Mouse (Mus musculus) intestine, embryonic 15.5 days (tissue): ENCODE data around the gene Nme7. TPM values are rescaled to one million over a fixed set of nuclear protein-coding genes. Genes with fewer than 3 reads are reported as not detected.

ENCODE experiments used
- ATAC-seq: fragments of 200-750 bp; cut with Nextera tagmentation; 2 replicates; pipeline ENCODE4 v1.8.0; 2017; ENCODE audit warnings: moderate TSS enrichment, moderate library complexity
- H3K27ac ChIP-seq: fragments of 300-500 bp; sonication (generic); 2 replicates; pipeline ENCODE4 v1.5.1; 2015; ENCODE audit warnings: mild to moderate bottlenecking, inconsistent platforms
- H3K27me3 ChIP-seq: fragments of 300-500 bp; sonication (generic); replicated peaks from 2 replicates; pipeline ENCODE4 v1.6.1; 2015; ENCODE audit warnings: inconsistent platforms
- H3K36me3 ChIP-seq: fragments of 300-500 bp; sonication (generic); 2 replicates; pipeline ENCODE4 v1.6.1; 2015; ENCODE audit warnings: inconsistent platforms
- H3K4me1 ChIP-seq: fragments of 300-500 bp; sonication (generic); replicated peaks from 2 replicates; pipeline ENCODE4 v1.6.1; 2015; ENCODE audit warnings: inconsistent platforms
- H3K4me2 ChIP-seq: fragments of 300-500 bp; sonication (generic); replicated peaks from 2 replicates; pipeline ENCODE4 v1.6.1; 2015; ENCODE audit warnings: mild to moderate bottlenecking, inconsistent platforms
- H3K4me3 ChIP-seq: fragments of 300-500 bp; sonication (generic); replicated peaks from 2 replicates; pipeline ENCODE4 v1.5.1; 2015; ENCODE audit warnings: inconsistent platforms
- H3K9ac ChIP-seq: fragments of 300-500 bp; sonication (generic); 2 replicates; pipeline ENCODE4 v1.6.1; 2015; ENCODE audit warnings: inconsistent platforms
- H3K9me3 ChIP-seq: fragments of 300-500 bp; sonication (generic); 2 replicates; pipeline ENCODE4 v1.6.1; 2016; ENCODE audit warnings: inconsistent platforms
- WGBS: fragments of 180-500 bp; shearing (Covaris S2); methylation state at CpG from one replicate; pipeline ENCODE4 v1.1.7; 2015; 5-methylcytosine and 5-hydroxymethylcytosine counted together
- polyA plus RNA-seq: library from polyadenylated mRNA; unstranded; fragments of >200 nt; fragmentation: Nextera tagmentation; extraction: Ambion mirVana; gene quantifications from 2 replicates; pipeline ENCODE4 v1.2.1, GENCODE M21; 2015

Gene Nme7
- polyA plus RNA-seq, result 35.0 and 35.2 TPM in 2 replicates

- no peaks in the 10 kb centered on the region for H3K9me3 ChIP-seq
- no peak within 1 kb of the TSS for H3K4me2 ChIP-seq
- 89% methylated on average over 5 of the region's 5 CpGs for WGBS
- no peak within 1 kb of the TSS for H3K4me3 ChIP-seq
- peaks cover 9% of the 10 kb centered on the region for H3K36me3 ChIP-seq
- no peak within 1 kb of the TSS for H3K27ac ChIP-seq
- H3K4me1 ChIP-seq, result 0 out of 2 replicates have a peak, but pooled peaks cover 10% of the 10 kb centered on the region
- H3K9ac ChIP-seq, result no peak within 1 kb of the TSS
- ATAC-seq, result no peak
- no peaks in the 10 kb centered on the region for H3K27me3 ChIP-seq
Measured at GRCm38 (mm10) chr1:164303821-164304220, at the start of gene Nme7. Nme7 (plus strand) TSS chr1:164304121.

- Histone ChIP-seq H3K27me3 (no peaks in the 10 kb centered on the region), H3K4me2 (no peak overlapping the region), H3K4me1 (peaks cover 6% of the 10 kb centered on the region), H3K9me3 (no peaks in the 10 kb centered on the region), H3K27ac (no peak overlapping the region), H3K9ac (no peak overlapping the region), H3K4me3 (no peak overlapping the region), H3K36me3 (peaks cover 12% of the 10 kb centered on the region; the same call in 1 of the 2 replicates)
- no peak for ATAC-seq
- WGBS, result 73% methylated on average over 3 of the region's 3 CpGs
Measured at GRCm38 (mm10) chr1:164254836-164255235, 49.1 kb upstream of the Nme7 start.

GRCm38 (mm10) chr1:164260171-164261028, 43.5 kb upstream of the Nme7 start:
- Histone ChIP-seq H3K36me3 (peaks cover 14% of the 10 kb centered on the region; the same call in 1 of the 2 replicates), H3K4me2 (no peak overlapping the region)
- ATAC-seq, result peak; percentile 80

GRCm38 (mm10) chr1:164261553-164261952, 42.4 kb upstream of the Nme7 start:
- no peaks in the 10 kb centered on the region for H3K4me1 ChIP-seq
- H3K27me3 ChIP-seq, result no peaks in the 10 kb centered on the region
- H3K4me2 ChIP-seq, result no peak overlapping the region
- ATAC-seq, result no peak
- no peak overlapping the region for H3K9ac ChIP-seq
- H3K4me3 ChIP-seq, result no peak overlapping the region
- WGBS, result 90% methylated on average over 7 of the region's 7 CpGs
- peaks cover 11% of the 10 kb centered on the region; the same call in 1 of the 2 replicates for H3K36me3 ChIP-seq
- no peak overlapping the region for H3K27ac ChIP-seq
- no peaks in the 10 kb centered on the region for H3K9me3 ChIP-seq

More at GRCm38 (mm10) chr1:164260171-164261028, 43.5 kb upstream of the Nme7 start:
- Histone ChIP-seq H3K9ac (no peak overlapping the region), H3K27me3 (no peaks in the 10 kb centered on the region), H3K4me3 (no peak overlapping the region), H3K4me1 (no peaks in the 10 kb centered on the region), H3K27ac (no peak overlapping the region), H3K9me3 (no peaks in the 10 kb centered on the region)
- 64% methylated on average over 16 of the region's 16 CpGs for WGBS

GRCm38 (mm10) chr1:164270941-164271340, 33.0 kb upstream of the Nme7 start:
- H3K4me1 ChIP-seq, result 0 out of 2 replicates have a peak, but pooled peaks cover 4% of the 10 kb centered on the region
- no peak overlapping the region for H3K4me2 ChIP-seq
- no peaks in the 10 kb centered on the region for H3K36me3 ChIP-seq
- H3K4me3 ChIP-seq, result no peak overlapping the region
- no peaks in the 10 kb centered on the region for H3K9me3 ChIP-seq
- ATAC-seq, result no peak
- 82% methylated on average over 7 of the region's 7 CpGs for WGBS
- H3K27me3 ChIP-seq, result no peaks in the 10 kb centered on the region
- H3K9ac ChIP-seq, result no peak overlapping the region
- no peak overlapping the region for H3K27ac ChIP-seq

GRCm38 (mm10) chr1:164273659-164274058, 30.3 kb upstream of the Nme7 start:
- H3K4me1 ChIP-seq, result 0 out of 2 replicates have a peak, but pooled peaks cover 4% of the 10 kb centered on the region
- no peaks in the 10 kb centered on the region for H3K9me3 ChIP-seq

GRCm38 (mm10) chr1:164275455-164275954, 28.4 kb upstream of the Nme7 start, which contains the start of gene Ccdc181:
Ccdc181 (plus strand) TSS chr1:164275585.
- H3K27me3 ChIP-seq, result no peaks in the 10 kb centered on the region
- peak within 1 kb of the TSS; percentile 92 for H3K4me2 ChIP-seq
- H3K9me3 ChIP-seq, result no peaks in the 10 kb centered on the region
- no peaks in the 10 kb centered on the region for H3K36me3 ChIP-seq
- 0 out of 2 replicates have a peak, but pooled peaks cover 4% of the 10 kb centered on the region for H3K4me1 ChIP-seq
- WGBS, result under 1% methylated on average over 31 of the region's 31 CpGs
- peak; percentile 100 for ATAC-seq
- H3K4me3 ChIP-seq, result peak within 1 kb of the TSS; percentile 62
- H3K9ac ChIP-seq, result peak within 1 kb of the TSS; percentile 58
- no peak within 1 kb of the TSS for H3K27ac ChIP-seq

More at GRCm38 (mm10) chr1:164273659-164274058, 30.3 kb upstream of the Nme7 start:
- H3K4me2 ChIP-seq, result no peak overlapping the region
- no peak overlapping the region for H3K9ac ChIP-seq
- no peak overlapping the region for H3K27ac ChIP-seq
- WGBS, result 76% methylated on average over 6 of the region's 6 CpGs
- H3K4me3 ChIP-seq, result no peak overlapping the region
- no peaks in the 10 kb centered on the region for H3K36me3 ChIP-seq
- no peaks in the 10 kb centered on the region for H3K27me3 ChIP-seq
- ATAC-seq, result no peak

- WGBS, result 91% methylated on average over 3 of the region's 3 CpGs
- Histone ChIP-seq H3K9me3 (no peaks in the 10 kb centered on the region), H3K27ac (no peak overlapping the region), H3K36me3 (no peaks in the 10 kb centered on the region), H3K4me3 (no peak overlapping the region), H3K4me2 (no peak overlapping the region), H3K4me1 (0 out of 2 replicates have a peak, but pooled peaks cover 4% of the 10 kb centered on the region), H3K27me3 (no peaks in the 10 kb centered on the region), H3K9ac (no peak overlapping the region)
- ATAC-seq, result no peak
Measured at GRCm38 (mm10) chr1:164276552-164276951, 27.4 kb upstream of the Nme7 start.

GRCm38 (mm10) chr1:164279332-164279731, 24.6 kb upstream of the Nme7 start:
- WGBS, result 62% methylated on average over 4 of the region's 4 CpGs
- Histone ChIP-seq H3K4me2 (no peak overlapping the region), H3K4me1 (0 out of 2 replicates have a peak, but pooled peaks cover 4% of the 10 kb centered on the region), H3K9me3 (no peaks in the 10 kb centered on the region), H3K9ac (no peak overlapping the region), H3K4me3 (no peak overlapping the region), H3K27ac (no peak overlapping the region), H3K36me3 (no peaks in the 10 kb centered on the region), H3K27me3 (no peaks in the 10 kb centered on the region)
- ATAC-seq, result no peak

- Histone ChIP-seq H3K9ac (no peak overlapping the region), H3K4me1 (no peaks in the 10 kb centered on the region), H3K27ac (no peak overlapping the region), H3K9me3 (no peaks in the 10 kb centered on the region), H3K4me3 (no peak overlapping the region), H3K36me3 (no peaks in the 10 kb centered on the region), H3K27me3 (no peaks in the 10 kb centered on the region), H3K4me2 (no peak overlapping the region)
- WGBS, result 93% methylated on average over 3 of the region's 3 CpGs
- no peak for ATAC-seq
Measured at GRCm38 (mm10) chr1:164284007-164284406, 19.9 kb upstream of the Nme7 start.

- no peak overlapping the region for H3K27ac ChIP-seq
- H3K9me3 ChIP-seq, result no peaks in the 10 kb centered on the region
- H3K36me3 ChIP-seq, result peaks cover 6% of the 10 kb centered on the region; the same call in 1 of the 2 replicates
- H3K4me3 ChIP-seq, result no peak overlapping the region
- no peak overlapping the region for H3K9ac ChIP-seq
- H3K27me3 ChIP-seq, result no peaks in the 10 kb centered on the region
- ATAC-seq, result no peak
- 65% methylated on average over 15 of the region's 15 CpGs for WGBS
- H3K4me1 ChIP-seq, result no peaks in the 10 kb centered on the region
- H3K4me2 ChIP-seq, result no peak overlapping the region
Measured at GRCm38 (mm10) chr1:164287406-164287805, 16.5 kb upstream of the Nme7 start.

- H3K9ac ChIP-seq, result no peak overlapping the region
- no peak for ATAC-seq
- peaks cover 11% of the 10 kb centered on the region; the same call in 1 of the 2 replicates for H3K36me3 ChIP-seq
- no peaks in the 10 kb centered on the region for H3K9me3 ChIP-seq
- no peak overlapping the region for H3K4me3 ChIP-seq
- no peak overlapping the region for H3K27ac ChIP-seq
- H3K4me2 ChIP-seq, result no peak overlapping the region
- no peaks in the 10 kb centered on the region for H3K4me1 ChIP-seq
- 86% methylated on average over 5 of the region's 5 CpGs for WGBS
- no peaks in the 10 kb centered on the region for H3K27me3 ChIP-seq
Measured at GRCm38 (mm10) chr1:164292040-164292439, 11.9 kb upstream of the Nme7 start.
